Comparison of ENCODE assay signal across 8 mouse cellular contexts in genomic region chr5:137601365-137601729, GRCm38 (mm10). TPM values are rescaled to one million over a fixed set of nuclear protein-coding genes. Genes with fewer than 3 reads are reported as not detected.
DNase-seq lines count a peak whose midpoint lies in the region; ATAC-seq and TF ChIP-seq lines count a peak whose summit lies in the region.

No protein-coding gene starts in this region.

- ATAC-seq in forebrain, embryonic 13.5 days: no peak
- ATAC-seq in intestine, embryonic 14.5 days (replicated peaks; ENCODE audit: low FRiP score, low TSS enrichment, low read depth): no peak
- ATAC-seq in lung, embryonic 16.5 days (ENCODE audit: low read depth): no peak
- no peak for ATAC-seq in stomach, postnatal 0 days (ENCODE audit: low FRiP score, low TSS enrichment)

- no peak for TF ChIP-seq EP300 in stomach, postnatal 0 days (optimal IDR thresholded peaks at IDR 0.05)

- H3K27ac ChIP-seq in spleen, adult 2 months (ENCODE audit: insufficient read depth, low read length): peak overlapping the region; percentile 76
- H3K27ac ChIP-seq in forebrain, embryonic 13.5 days: peak overlapping the region; percentile 4; the same call in 1 of the 2 replicates
- peak overlapping the region; percentile 65 for H3K27ac ChIP-seq in intestine, embryonic 14.5 days (ENCODE audit: low read depth)
- H3K27ac ChIP-seq in lung, embryonic 16.5 days (ENCODE audit: low read length): peak overlapping the region; percentile 79
- H3K27ac ChIP-seq in stomach, postnatal 0 days (replicated peaks): peak overlapping the region; percentile 88

- no peak for DNase-seq in spleen, adult 2 months (ENCODE audit: low read depth in 1 of 2, low spot score in 2 of 2)
- no peak for DNase-seq in spleen, adult 12 weeks (ENCODE audit: low spot score)
- DNase-seq in intestine, embryonic 14.5 days (ENCODE audit: low spot score): peak; percentile 79
- peak; percentile 57 for DNase-seq in stomach, postnatal 0 days (ENCODE audit: low spot score)
- DNase-seq in testis, postnatal 14 days (ENCODE audit: low spot score): no peak
- no peak for DNase-seq in spleen, postnatal 14 days (ENCODE audit: low spot score in 2 of 2)

- 0% methylated on average over 22 of the region's 22 CpGs for WGBS in spleen, adult 2 months
- under 1% methylated on average over 22 of the region's 22 CpGs for WGBS in forebrain, embryonic 13.5 days
- WGBS in intestine, embryonic 14.5 days: under 1% methylated on average over 22 of the region's 22 CpGs
- 1% methylated on average over 22 of the region's 22 CpGs for WGBS in lung, embryonic 16.5 days
- under 1% methylated on average over 22 of the region's 22 CpGs for WGBS in stomach, postnatal 0 days

- peak overlapping the region; percentile 63 for H3K9ac ChIP-seq in forebrain, embryonic 13.5 days
- H3K9ac ChIP-seq in intestine, embryonic 14.5 days (ENCODE audit: low read length): peak overlapping the region; percentile 43
- H3K9ac ChIP-seq in lung, embryonic 16.5 days (ENCODE audit: low read length): peak overlapping the region; percentile 73
- peak overlapping the region; percentile 59 for H3K9ac ChIP-seq in stomach, postnatal 0 days (ENCODE audit: low read length)

- no peaks in the 10 kb centered on the region for H3K27me3 ChIP-seq in spleen, adult 2 months (ENCODE audit: control insufficient read depth, insufficient read depth, low read length)
- H3K27me3 ChIP-seq in forebrain, embryonic 13.5 days: no peaks in the 10 kb centered on the region
- no peaks in the 10 kb centered on the region for H3K27me3 ChIP-seq in intestine, embryonic 14.5 days (replicated peaks; ENCODE audit: control insufficient read depth, insufficient read depth, low read length)
- no peaks in the 10 kb centered on the region for H3K27me3 ChIP-seq in lung, embryonic 16.5 days (ENCODE audit: control insufficient read depth, insufficient read depth, low read depth, low read length)
- H3K27me3 ChIP-seq in stomach, postnatal 0 days (ENCODE audit: control insufficient read depth, insufficient read depth, low read length): no peaks in the 10 kb centered on the region

- H3K4me1 ChIP-seq in spleen, adult 2 months (ENCODE audit: control insufficient read depth, insufficient read depth, insufficient read length): peaks cover 17% of the 10 kb centered on the region; the same call in 1 of the 2 replicates
- peaks cover 39% of the 10 kb centered on the region for H3K4me1 ChIP-seq in forebrain, embryonic 13.5 days
- H3K4me1 ChIP-seq in intestine, embryonic 14.5 days (replicated peaks; ENCODE audit: control insufficient read depth, insufficient read depth, low read length): peaks cover 16% of the 10 kb centered on the region
- H3K4me1 ChIP-seq in lung, embryonic 16.5 days (replicated peaks; ENCODE audit: control insufficient read depth, insufficient read depth, low read length): peaks cover 19% of the 10 kb centered on the region
- H3K4me1 ChIP-seq in stomach, postnatal 0 days (replicated peaks; ENCODE audit: control insufficient read depth, insufficient read depth): peaks cover 7% of the 10 kb centered on the region

- no peaks in the 10 kb centered on the region for H3K36me3 ChIP-seq in spleen, adult 2 months (ENCODE audit: control insufficient read depth, insufficient read depth, low read length)
- H3K36me3 ChIP-seq in forebrain, embryonic 13.5 days (ENCODE audit: poor library complexity, severe bottlenecking): peaks cover 14% of the 10 kb centered on the region
- H3K36me3 ChIP-seq in intestine, embryonic 14.5 days (ENCODE audit: control insufficient read depth, insufficient read depth, low read length): peaks cover 15% of the 10 kb centered on the region
- no peaks in the 10 kb centered on the region for H3K36me3 ChIP-seq in lung, embryonic 16.5 days (ENCODE audit: control insufficient read depth, insufficient read depth, low read length)
- no peaks in the 10 kb centered on the region for H3K36me3 ChIP-seq in stomach, postnatal 0 days (ENCODE audit: control insufficient read depth, insufficient read depth, low read length)

- H3K4me3 ChIP-seq in spleen, adult 2 months (ENCODE audit: extremely low read depth, insufficient read depth, insufficient read length): peak overlapping the region; percentile 61
- peak overlapping the region; percentile 74 for H3K4me3 ChIP-seq in forebrain, embryonic 13.5 days
- H3K4me3 ChIP-seq in intestine, embryonic 14.5 days (ENCODE audit: low read depth, low read length): peak overlapping the region; percentile 71
- H3K4me3 ChIP-seq in lung, embryonic 16.5 days (ENCODE audit: low read length): peak overlapping the region; percentile 78
- H3K4me3 ChIP-seq in stomach, postnatal 0 days (ENCODE audit: low read depth, low read length): peak overlapping the region; percentile 74

- H3K4me2 ChIP-seq in forebrain, embryonic 13.5 days: peak overlapping the region; percentile 97
- peak overlapping the region; percentile 52 for H3K4me2 ChIP-seq in intestine, embryonic 14.5 days (ENCODE audit: low read length)
- H3K4me2 ChIP-seq in lung, embryonic 16.5 days (ENCODE audit: low read depth, low read length): peak overlapping the region; percentile 77
- H3K4me2 ChIP-seq in stomach, postnatal 0 days (replicated peaks; ENCODE audit: low read depth): peak overlapping the region; percentile 58

- TF ChIP-seq CTCF in spleen, adult 2 months (IDR thresholded peaks at IDR 0.05; ENCODE audit: extremely low read depth, insufficient read depth, insufficient read length, insufficient replicate concordance): no peak
- TF ChIP-seq CTCF in stomach, postnatal 0 days (IDR thresholded peaks at IDR 0.05; ENCODE audit: low read depth): no peak

- H3K9me3 ChIP-seq in forebrain, embryonic 13.5 days (replicated peaks): no peaks in the 10 kb centered on the region
- no peaks in the 10 kb centered on the region for H3K9me3 ChIP-seq in intestine, embryonic 14.5 days (ENCODE audit: control insufficient read depth, low read length)
- H3K9me3 ChIP-seq in lung, embryonic 16.5 days (ENCODE audit: control insufficient read depth, low read length): no peaks in the 10 kb centered on the region
- no peaks in the 10 kb centered on the region for H3K9me3 ChIP-seq in stomach, postnatal 0 days (ENCODE audit: control insufficient read depth, low read length)

- no peak for TF ChIP-seq POLR2A in spleen, adult 2 months (IDR thresholded peaks at IDR 0.05; ENCODE audit: low read depth, low read length)

RNA-seq across cellular contexts. Expression of gene Mospd3, which starts 0.5 kb away (rescaled TPM):
- 90.3 and 131 TPM in 2 replicates for polyA plus RNA-seq in spleen, adult 2 months (2012; rRNA removed)
- 31.1 and 31.9 TPM in 2 replicates for polyA plus RNA-seq in forebrain, embryonic 13.5 days (2015; fragmentation: Nextera tagmentation; extraction: Ambion mirVana)
- polyA plus RNA-seq in intestine, embryonic 14.5 days (2014; fragmentation: Nextera tagmentation; extraction: Ambion mirVana): 29.0 and 29.4 TPM in 2 replicates
- 30.4 and 30.7 TPM in 2 replicates for polyA plus RNA-seq in lung, embryonic 16.5 days (2015; fragmentation: Nextera tagmentation; extraction: Ambion mirVana)
- 30.8 and 34.3 TPM in 2 replicates for polyA plus RNA-seq in stomach, postnatal 0 days (2015; fragmentation: Nextera tagmentation; extraction: Ambion mirVana)

RNA-seq across cellular contexts. Expression of gene Pcolce, which starts 12.2 kb away (rescaled TPM):
- polyA plus RNA-seq in spleen, adult 2 months (2012; rRNA removed): 69.6 and 88.0 TPM in 2 replicates
- 6.9 and 7.1 TPM in 2 replicates for polyA plus RNA-seq in forebrain, embryonic 13.5 days (2015; fragmentation: Nextera tagmentation; extraction: Ambion mirVana)
- 112 and 126 TPM in 2 replicates for polyA plus RNA-seq in intestine, embryonic 14.5 days (2014; fragmentation: Nextera tagmentation; extraction: Ambion mirVana)
- polyA plus RNA-seq in lung, embryonic 16.5 days (2015; fragmentation: Nextera tagmentation; extraction: Ambion mirVana): 119 and 123 TPM in 2 replicates
- polyA plus RNA-seq in stomach, postnatal 0 days (2015; fragmentation: Nextera tagmentation; extraction: Ambion mirVana): 77.3 and 85.9 TPM in 2 replicates

RNA-seq across cellular contexts. Expression of gene Fbxo24, which starts 27.5 kb away (rescaled TPM):
- 0.25 and 0.26 TPM in 2 replicates for polyA plus RNA-seq in spleen, adult 2 months (2012; rRNA removed)
- polyA plus RNA-seq in forebrain, embryonic 13.5 days (2015; fragmentation: Nextera tagmentation; extraction: Ambion mirVana): 0.14 and 0.22 TPM in 2 replicates
- polyA plus RNA-seq in intestine, embryonic 14.5 days (2014; fragmentation: Nextera tagmentation; extraction: Ambion mirVana): 0.11 and 0.28 TPM in 2 replicates
- 0.13 and 0.15 TPM in 2 replicates for polyA plus RNA-seq in lung, embryonic 16.5 days (2015; fragmentation: Nextera tagmentation; extraction: Ambion mirVana)
- 0.11 and 0.16 TPM in 2 replicates for polyA plus RNA-seq in stomach, postnatal 0 days (2015; fragmentation: Nextera tagmentation; extraction: Ambion mirVana)

RNA-seq across cellular contexts. Expression of gene Lrch4, which starts 27.6 kb away (rescaled TPM):
- polyA plus RNA-seq in spleen, adult 2 months (2012; rRNA removed): 249 and 293 TPM in 2 replicates
- polyA plus RNA-seq in forebrain, embryonic 13.5 days (2015; fragmentation: Nextera tagmentation; extraction: Ambion mirVana): 24.5 and 25.0 TPM in 2 replicates
- polyA plus RNA-seq in intestine, embryonic 14.5 days (2014; fragmentation: Nextera tagmentation; extraction: Ambion mirVana): 31.2 and 35.3 TPM in 2 replicates
- polyA plus RNA-seq in lung, embryonic 16.5 days (2015; fragmentation: Nextera tagmentation; extraction: Ambion mirVana): 34.2 and 42.6 TPM in 2 replicates
- 22.5 and 27.0 TPM in 2 replicates for polyA plus RNA-seq in stomach, postnatal 0 days (2015; fragmentation: Nextera tagmentation; extraction: Ambion mirVana)

RNA-seq across cellular contexts. Expression of gene Gm20605, which starts 27.6 kb away (rescaled TPM):
- polyA plus RNA-seq in spleen, adult 2 months (2012; rRNA removed): 69.4 and 70.9 TPM in 2 replicates
- polyA plus RNA-seq in forebrain, embryonic 13.5 days (2015; fragmentation: Nextera tagmentation; extraction: Ambion mirVana): 7.3 and 10.8 TPM in 2 replicates
- polyA plus RNA-seq in intestine, embryonic 14.5 days (2014; fragmentation: Nextera tagmentation; extraction: Ambion mirVana): 9.2 and 10.1 TPM in 2 replicates
- polyA plus RNA-seq in lung, embryonic 16.5 days (2015; fragmentation: Nextera tagmentation; extraction: Ambion mirVana): 14.8 and 18.1 TPM in 2 replicates
- polyA plus RNA-seq in stomach, postnatal 0 days (2015; fragmentation: Nextera tagmentation; extraction: Ambion mirVana): 2.4 and 3.4 TPM in 2 replicates

Comparison
In these comparisons a context has a peak if more than half of its experiments do, and no peak if none do; other contexts are left out.
1. DNase-seq: peak in intestine, embryonic 14.5 days (single experiment) and stomach, postnatal 0 days (single experiment); none in spleen, adult 2 months (0 of 2), spleen, adult 12 weeks (single experiment), testis, postnatal 14 days (single experiment) and spleen, postnatal 14 days (0 of 2).
2. H3K27ac ChIP-seq: peak in every context shown above with its lines; median percentile 88 in stomach, postnatal 0 days; 79 in lung, embryonic 16.5 days; 76 in spleen, adult 2 months; 65 in intestine, embryonic 14.5 days; 4 in forebrain, embryonic 13.5 days.
3. Peak in every context shown above with its lines, with median percentiles within 50 percentile points of each other: H3K4me3 ChIP-seq, H3K4me2 ChIP-seq and H3K9ac ChIP-seq.